Mouse (Mus musculus): ENCODE measurements around the gene Olfr1104. TPM values are rescaled to one million over a fixed set of nuclear protein-coding genes. Genes with fewer than 3 reads are reported as not detected.

Gene Olfr1104
- polyA plus RNA-seq (2016; fragmentation: Nextera tagmentation; extraction: Ambion mirVana): not detected in 2 replicates

- Histone ChIP-seq H3K4me1 (no peaks in the 10 kb centered on the region), H3K36me3 (no peaks in the 10 kb centered on the region), H3K9ac (no peak within 1 kb of the TSS), H3K4me2 (replicated peaks) (no peak within 1 kb of the TSS), H3K9me3 (replicated peaks) (no peaks in the 10 kb centered on the region), H3K27me3 (no peaks in the 10 kb centered on the region), H3K27ac (no peak within 1 kb of the TSS), H3K4me3 (no peak within 1 kb of the TSS)
- WGBS: 87% methylated on average over 1 of the region's 1 CpGs
- no peak for ATAC-seq (ENCODE audit: low FRiP score)
These were observed at the start of gene Olfr1104 for GRCm38 (mm10) chr2:87026980-87027379. TSS of gene Olfr1104 (minus strand) at chr2:87027080.

- Histone ChIP-seq H3K4me2 (replicated peaks) (no peak within 1 kb of the TSS), H3K4me3 (no peak within 1 kb of the TSS), H3K27ac (no peak within 1 kb of the TSS), H3K9ac (no peak within 1 kb of the TSS), H3K9me3 (replicated peaks) (no peaks in the 10 kb centered on the region), H3K4me1 (no peaks in the 10 kb centered on the region), H3K36me3 (no peaks in the 10 kb centered on the region), H3K27me3 (no peaks in the 10 kb centered on the region)
- 86% methylated on average over 1 of the region's 1 CpGs for WGBS
- no peak for ATAC-seq (ENCODE audit: low FRiP score)
These were observed 48.8 kb upstream of the Olfr1104 start, which contains the start of gene Olfr1107 for GRCm38 (mm10) chr2:87075717-87076116. TSS of gene Olfr1107 (minus strand) at chr2:87075817.

- no peaks in the 10 kb centered on the region for H3K36me3 ChIP-seq
- H3K9me3 ChIP-seq (replicated peaks): no peaks in the 10 kb centered on the region
- 67% methylated on average over 1 of the region's 1 CpGs for WGBS
- no peak within 1 kb of the TSS for H3K9ac ChIP-seq
- H3K27me3 ChIP-seq: no peaks in the 10 kb centered on the region
- no peak within 1 kb of the TSS for H3K4me2 ChIP-seq (replicated peaks)
- H3K27ac ChIP-seq: no peak within 1 kb of the TSS
- no peaks in the 10 kb centered on the region for H3K4me1 ChIP-seq
- no peak for ATAC-seq (ENCODE audit: low FRiP score)
- no peak within 1 kb of the TSS for H3K4me3 ChIP-seq
These were observed 25.3 kb upstream of the Olfr1104 start, which contains the start of gene Olfr1106 for GRCm38 (mm10) chr2:87052173-87052572. TSS of gene Olfr1106 (minus strand) at chr2:87052273.

- Histone ChIP-seq H3K4me2 (replicated peaks) (no peak within 1 kb of the TSS), H3K27me3 (no peaks in the 10 kb centered on the region), H3K9ac (no peak within 1 kb of the TSS), H3K4me3 (no peak within 1 kb of the TSS), H3K36me3 (no peaks in the 10 kb centered on the region), H3K27ac (no peak within 1 kb of the TSS), H3K4me1 (no peaks in the 10 kb centered on the region), H3K9me3 (replicated peaks) (no peaks in the 10 kb centered on the region)
- no peak for ATAC-seq (ENCODE audit: low FRiP score)
These were observed 9.6 kb upstream of the Olfr1104 start, which contains the start of gene Olfr1105 for GRCm38 (mm10) chr2:87036431-87036830. TSS of gene Olfr1105 (minus strand) at chr2:87036531.

- Histone ChIP-seq H3K4me3 (no peak within 1 kb of the TSS), H3K9me3 (replicated peaks) (no peaks in the 10 kb centered on the region), H3K27me3 (no peaks in the 10 kb centered on the region), H3K36me3 (no peaks in the 10 kb centered on the region), H3K4me2 (replicated peaks) (no peak within 1 kb of the TSS), H3K9ac (no peak within 1 kb of the TSS), H3K27ac (no peak within 1 kb of the TSS), H3K4me1 (no peaks in the 10 kb centered on the region)
- no peak for ATAC-seq (ENCODE audit: low FRiP score)
These were observed 28.8 kb downstream of the Olfr1104 start, which contains the start of gene Olfr1102 for GRCm38 (mm10) chr2:86998098-86998497. TSS of gene Olfr1102 (plus strand) at chr2:86998398.

- ATAC-seq (ENCODE audit: low FRiP score): no peak
- Histone ChIP-seq H3K4me3 (no peak within 1 kb of the TSS), H3K27ac (no peak within 1 kb of the TSS), H3K9me3 (replicated peaks) (no peaks in the 10 kb centered on the region), H3K4me1 (no peaks in the 10 kb centered on the region), H3K4me2 (replicated peaks) (no peak within 1 kb of the TSS), H3K36me3 (no peaks in the 10 kb centered on the region), H3K27me3 (no peaks in the 10 kb centered on the region), H3K9ac (no peak within 1 kb of the TSS)
- 84% methylated on average over 3 of the region's 3 CpGs for WGBS
These were observed 35.8 kb downstream of the Olfr1104 start, which contains the start of gene Olfr1101 for GRCm38 (mm10) chr2:86991121-86991520. TSS of gene Olfr1101 (minus strand) at chr2:86991221.

- no peaks in the 10 kb centered on the region for H3K36me3 ChIP-seq
- no peaks in the 10 kb centered on the region for H3K9me3 ChIP-seq (replicated peaks)
- no peaks in the 10 kb centered on the region for H3K4me1 ChIP-seq
- no peaks in the 10 kb centered on the region for H3K27me3 ChIP-seq
- WGBS: 85% methylated on average over 3 of the region's 3 CpGs
- no peak for ATAC-seq (ENCODE audit: low FRiP score)
- no peak within 1 kb of the TSS for H3K4me3 ChIP-seq
- H3K9ac ChIP-seq: no peak within 1 kb of the TSS
- no peak within 1 kb of the TSS for H3K27ac ChIP-seq
- no peak within 1 kb of the TSS for H3K4me2 ChIP-seq (replicated peaks)
These were observed 47.0 kb downstream of the Olfr1104 start, which contains the start of gene Olfr1100 for GRCm38 (mm10) chr2:86979854-86980253. TSS of gene Olfr1100 (minus strand) at chr2:86979954.

Other genes starting within 250 kb of the Olfr1104 start
- gene Olfr1093, start 244.6 kb downstream of the Olfr1104 start, polyA plus RNA-seq (2016; fragmentation: Nextera tagmentation; extraction: Ambion mirVana): not detected in 2 replicates
- gene Olfr141, start 217.1 kb downstream of the Olfr1104 start, polyA plus RNA-seq (2016; fragmentation: Nextera tagmentation; extraction: Ambion mirVana): not detected in 2 replicates
- not detected in 2 replicates for gene Olfr1094, start 202.4 kb downstream of the Olfr1104 start, polyA plus RNA-seq (2016; fragmentation: Nextera tagmentation; extraction: Ambion mirVana)
- gene Olfr1095, start 175.4 kb downstream of the Olfr1104 start, polyA plus RNA-seq (2016; fragmentation: Nextera tagmentation; extraction: Ambion mirVana): not detected in 2 replicates
- not detected in 2 replicates for gene Gm13723, start 152.3 kb downstream of the Olfr1104 start, polyA plus RNA-seq (2016; fragmentation: Nextera tagmentation; extraction: Ambion mirVana)
- gene Olfr1097, start 134.9 kb downstream of the Olfr1104 start, polyA plus RNA-seq (2016; fragmentation: Nextera tagmentation; extraction: Ambion mirVana): not detected in 2 replicates
- not detected in 2 replicates for gene Olfr1098, start 102.5 kb downstream of the Olfr1104 start, polyA plus RNA-seq (2016; fragmentation: Nextera tagmentation; extraction: Ambion mirVana)
- gene Olfr1099, start 66.4 kb downstream of the Olfr1104 start, polyA plus RNA-seq (2016; fragmentation: Nextera tagmentation; extraction: Ambion mirVana): not detected in 2 replicates
- not detected in 2 replicates for gene Olfr1100, start 47.1 kb downstream of the Olfr1104 start, polyA plus RNA-seq (2016; fragmentation: Nextera tagmentation; extraction: Ambion mirVana)
- gene Olfr1101, start 35.9 kb downstream of the Olfr1104 start, polyA plus RNA-seq (2016; fragmentation: Nextera tagmentation; extraction: Ambion mirVana): not detected in 2 replicates
- not detected in 2 replicates for gene Olfr1102, start 28.7 kb downstream of the Olfr1104 start, polyA plus RNA-seq (2016; fragmentation: Nextera tagmentation; extraction: Ambion mirVana)
- not detected in 2 replicates for gene Olfr1105, start 9.5 kb upstream of the Olfr1104 start, polyA plus RNA-seq (2016; fragmentation: Nextera tagmentation; extraction: Ambion mirVana)
- not detected in 2 replicates for gene Olfr1106, start 25.2 kb upstream of the Olfr1104 start, polyA plus RNA-seq (2016; fragmentation: Nextera tagmentation; extraction: Ambion mirVana)
- not detected in 2 replicates for gene Olfr1107, start 48.7 kb upstream of the Olfr1104 start, polyA plus RNA-seq (2016; fragmentation: Nextera tagmentation; extraction: Ambion mirVana)
- gene Olfr1109, start 68.9 kb upstream of the Olfr1104 start, polyA plus RNA-seq (2016; fragmentation: Nextera tagmentation; extraction: Ambion mirVana): not detected in 2 replicates
- not detected in 2 replicates for gene Olfr259, start 87.5 kb upstream of the Olfr1104 start, polyA plus RNA-seq (2016; fragmentation: Nextera tagmentation; extraction: Ambion mirVana)
- gene Olfr1110, start 113.2 kb upstream of the Olfr1104 start, polyA plus RNA-seq (2016; fragmentation: Nextera tagmentation; extraction: Ambion mirVana): not detected in 2 replicates
- not detected in 2 replicates for gene Olfr1111, start 125.5 kb upstream of the Olfr1104 start, polyA plus RNA-seq (2016; fragmentation: Nextera tagmentation; extraction: Ambion mirVana)
- gene Olfr1112, start 160.7 kb upstream of the Olfr1104 start, polyA plus RNA-seq (2016; fragmentation: Nextera tagmentation; extraction: Ambion mirVana): not detected in 2 replicates
- gene Olfr1113, start 181.9 kb upstream of the Olfr1104 start, polyA plus RNA-seq (2016; fragmentation: Nextera tagmentation; extraction: Ambion mirVana): not detected in 2 replicates
- gene Olfr1115, start 220.9 kb upstream of the Olfr1104 start, polyA plus RNA-seq (2016; fragmentation: Nextera tagmentation; extraction: Ambion mirVana): not detected in 2 replicates
- gene Olfr1116, start 240.5 kb upstream of the Olfr1104 start, polyA plus RNA-seq (2016; fragmentation: Nextera tagmentation; extraction: Ambion mirVana): not detected in 2 replicates

Measured in hindbrain, embryonic 12.5 days (tissue).